Comparison of ENCODE assay signal across 24 mouse cellular contexts in the genomic region with DNA sequence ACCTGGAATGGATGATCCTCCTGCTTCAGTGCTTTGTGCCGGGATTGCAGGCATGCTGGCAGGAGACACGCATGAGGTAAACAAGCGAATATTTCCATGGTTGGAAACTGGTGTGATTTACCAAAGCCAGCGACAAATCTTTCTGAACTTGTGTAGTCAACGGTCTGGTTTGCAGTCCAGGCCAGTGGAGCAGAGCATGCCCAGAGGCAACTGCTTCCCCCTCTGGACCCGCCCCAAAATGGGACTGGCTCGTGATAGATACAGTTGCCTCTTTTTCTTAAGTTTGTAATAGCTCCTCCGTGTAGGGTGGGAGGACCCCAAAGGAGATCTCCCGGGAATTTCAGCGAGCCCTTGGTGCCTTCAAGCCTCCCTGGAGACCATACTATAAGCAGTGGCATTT.
DNase-seq lines count a peak whose midpoint lies in the region; ATAC-seq and TF ChIP-seq lines count a peak whose summit lies in the region.
"Had no signal": no experiment of that assay in that cellular context is flagged by ENCODE, and none has a peak within 500 bp of the region (broad histone marks: within the 10 kb centered on the region; RNA-seq: fewer than 3 reads in every experiment).

No protein-coding gene starts in this region.

- no peak overlapping the region for H3K9ac ChIP-seq in kidney, embryonic 14.5 days (ENCODE audit: low read depth, low read length)
- H3K9ac ChIP-seq in kidney, embryonic 15.5 days: no peak overlapping the region
- H3K9ac ChIP-seq: heart, embryonic 12.5 days; intestine, embryonic 15.5 days; midbrain, embryonic 15.5 days; neural tube, embryonic 12.5 days; stomach, embryonic 15.5 days had no signal

- no peaks in the 10 kb centered on the region for H3K4me1 ChIP-seq in cerebellum, adult 2 months (ENCODE audit: control insufficient read depth, insufficient read depth, low read length)
- peaks cover 17% of the 10 kb centered on the region; the same call in 1 of the 2 replicates for H3K4me1 ChIP-seq in kidney, embryonic 14.5 days (ENCODE audit: control insufficient read depth, insufficient read depth, low read length)
- peaks cover 29% of the 10 kb centered on the region for H3K4me1 ChIP-seq in kidney, embryonic 15.5 days
- H3K4me1 ChIP-seq: neural tube, embryonic 12.5 days had no signal

- peak; percentile 12 to 15 for DNase-seq in cerebellum, postnatal 14 days
- DNase-seq in cerebellum, adult 2 months: no peak
- DNase-seq in kidney, adult 18-20 months: peak; percentile 30
- no peak for DNase-seq in right cerebral cortex, postnatal 36 days (ENCODE audit: low spot score in 2 of 2)
- DNase-seq in right cerebral cortex, adult 18-20 months: no peak
- DNase-seq: adrenal gland, adult 8-10 months; cerebellum, adult 8-10 months; heart, postnatal 10 days; retina, postnatal 1 day; right cerebral cortex, postnatal 4 days; thymus, postnatal 25 days had no signal

- no peaks in the 10 kb centered on the region for H3K9me3 ChIP-seq in kidney, embryonic 14.5 days (ENCODE audit: control insufficient read depth, low read length)
- no peaks in the 10 kb centered on the region for H3K9me3 ChIP-seq in kidney, embryonic 15.5 days (replicated peaks)
- H3K9me3 ChIP-seq: heart, embryonic 12.5 days; hindbrain, embryonic 10.5 days; intestine, embryonic 15.5 days; midbrain, embryonic 15.5 days; neural tube, embryonic 12.5 days; stomach, embryonic 15.5 days had no signal

- H3K27ac ChIP-seq in cerebellum, adult 2 months (ENCODE audit: insufficient read depth, low read length): no peak overlapping the region
- H3K27ac ChIP-seq in kidney, embryonic 14.5 days (ENCODE audit: low read depth, low read length): no peak overlapping the region
- peak overlapping the region; percentile 49; the same call in 1 of the 2 replicates for H3K27ac ChIP-seq in kidney, embryonic 15.5 days
- H3K27ac ChIP-seq: hindbrain, embryonic 10.5 days; macrophage; midbrain, embryonic 15.5 days; neural tube, embryonic 12.5 days had no signal

- no peaks in the 10 kb centered on the region for H3K27me3 ChIP-seq in cerebellum, adult 2 months (ENCODE audit: control insufficient read depth, insufficient read depth, low read length)
- H3K27me3 ChIP-seq in kidney, embryonic 14.5 days (ENCODE audit: control insufficient read depth, insufficient read depth, low read length): no peaks in the 10 kb centered on the region
- H3K27me3 ChIP-seq in kidney, embryonic 15.5 days: no peaks in the 10 kb centered on the region
- H3K27me3 ChIP-seq: heart, embryonic 12.5 days; intestine, embryonic 15.5 days; midbrain, embryonic 15.5 days; neural tube, embryonic 12.5 days; stomach, embryonic 15.5 days had no signal

- ATAC-seq in kidney, embryonic 14.5 days (ENCODE audit: low FRiP score, low TSS enrichment): no peak
- ATAC-seq in kidney, embryonic 15.5 days (replicated peaks; ENCODE audit: low FRiP score): no peak
- ATAC-seq: activated CD4-positive, CD25-positive, alpha-beta regulatory T cell, adult 4 months; CD4-positive, CD25-positive, alpha-beta regulatory T cell, adult 4 months; hindbrain, embryonic 16.5 days; intestine, embryonic 15.5 days; lung, postnatal 0 days; midbrain, embryonic 15.5 days had no signal

- no peak for TF ChIP-seq CTCF in cerebellum, adult 2 months (IDR thresholded peaks at IDR 0.05; ENCODE audit: borderline replicate concordance, insufficient read depth, low read depth, low read length)

- H3K4me2 ChIP-seq in kidney, embryonic 14.5 days (replicated peaks; ENCODE audit: low read depth, low read length): no peak overlapping the region
- no peak overlapping the region for H3K4me2 ChIP-seq in kidney, embryonic 15.5 days
- H3K4me2 ChIP-seq: heart, embryonic 12.5 days; intestine, embryonic 15.5 days; midbrain, embryonic 15.5 days; neural tube, embryonic 12.5 days; stomach, embryonic 15.5 days had no signal

- no peaks in the 10 kb centered on the region for H3K36me3 ChIP-seq in kidney, embryonic 14.5 days (ENCODE audit: control insufficient read depth, insufficient read depth, low read length)
- no peaks in the 10 kb centered on the region for H3K36me3 ChIP-seq in kidney, embryonic 15.5 days
- H3K36me3 ChIP-seq: heart, embryonic 12.5 days; hindbrain, embryonic 10.5 days; intestine, embryonic 15.5 days; midbrain, embryonic 15.5 days; neural tube, embryonic 12.5 days; stomach, embryonic 15.5 days had no signal

- no peak for TF ChIP-seq POLR2A in cerebellum, adult 2 months (IDR thresholded peaks at IDR 0.05; ENCODE audit: borderline replicate concordance, insufficient read depth, low read length)

- no peak overlapping the region for H3K4me3 ChIP-seq in cerebellum, adult 2 months (replicated peaks; ENCODE audit: insufficient read depth, low read depth, low read length)
- H3K4me3 ChIP-seq in kidney, embryonic 14.5 days (ENCODE audit: low read length): no peak overlapping the region
- H3K4me3 ChIP-seq in kidney, embryonic 15.5 days (replicated peaks): no peak overlapping the region
- H3K4me3 ChIP-seq: heart, embryonic 12.5 days; hindbrain, embryonic 10.5 days; intestine, embryonic 15.5 days; midbrain, embryonic 15.5 days; neural tube, embryonic 12.5 days; stomach, embryonic 15.5 days had no signal

- WGBS in cerebellum, adult 2 months: 56% methylated on average over 10 of the region's 10 CpGs
- WGBS in kidney, embryonic 14.5 days: 70% methylated on average over 10 of the region's 10 CpGs
- WGBS in kidney, embryonic 15.5 days: 58% methylated on average over 10 of the region's 10 CpGs

Comparison
In these comparisons a context has a peak if more than half of its experiments do, and no peak if none do; other contexts are left out.
1. DNase-seq: peak in cerebellum, postnatal 14 days (2 of 2) and kidney, adult 18-20 months (single experiment); none in cerebellum, adult 2 months (0 of 2), right cerebral cortex, postnatal 36 days (0 of 2) and right cerebral cortex, adult 18-20 months (single experiment).